Mouse (Mus musculus): ENCODE measurements around the gene Flad1. TPM values are rescaled to one million over a fixed set of nuclear protein-coding genes. Genes with fewer than 3 reads are reported as not detected.

The Flad1 gene
- polyA plus RNA-seq, 1 experiment from 2014 or later = 36.5 TPM

Other genes starting within 250 kb of the Flad1 start
- gene Clk2, start 247.1 kb downstream of the Flad1 start, polyA plus RNA-seq (2015; fragmentation: Nextera tagmentation; extraction: Ambion mirVana) = 22.4 and 26.7 TPM in 2 replicates
- gene Scamp3, start 234.4 kb downstream of the Flad1 start, polyA plus RNA-seq (2015; fragmentation: Nextera tagmentation; extraction: Ambion mirVana) = 144 and 146 TPM in 2 replicates
- 33.5 and 37.5 TPM in 2 replicates for gene Fam189b, start 228.7 kb downstream of the Flad1 start, polyA plus RNA-seq (2015; fragmentation: Nextera tagmentation; extraction: Ambion mirVana)
- gene Gba, start 208.9 kb downstream of the Flad1 start, polyA plus RNA-seq (2015; fragmentation: Nextera tagmentation; extraction: Ambion mirVana) = 50.3 and 51.0 TPM in 2 replicates
- 58.7 and 58.8 TPM in 2 replicates for gene Thbs3, start 196.7 kb downstream of the Flad1 start, polyA plus RNA-seq (2015; fragmentation: Nextera tagmentation; extraction: Ambion mirVana)
- gene Mtx1, start 184.8 kb downstream of the Flad1 start, polyA plus RNA-seq (2015; fragmentation: Nextera tagmentation; extraction: Ambion mirVana) = 159 and 161 TPM in 2 replicates
- 0.93 and 1.3 TPM in 2 replicates for gene Muc1, start 182.8 kb downstream of the Flad1 start, polyA plus RNA-seq (2015; fragmentation: Nextera tagmentation; extraction: Ambion mirVana)
- 177 and 185 TPM in 2 replicates for gene Krtcap2, start 165.9 kb downstream of the Flad1 start, polyA plus RNA-seq (2015; fragmentation: Nextera tagmentation; extraction: Ambion mirVana)
- gene Trim46, start 165.6 kb downstream of the Flad1 start, polyA plus RNA-seq (2015; fragmentation: Nextera tagmentation; extraction: Ambion mirVana) = 95.9 and 97.9 TPM in 2 replicates
- gene Dpm3, start 152.5 kb downstream of the Flad1 start, polyA plus RNA-seq (2015; fragmentation: Nextera tagmentation; extraction: Ambion mirVana) = 65.8 and 69.1 TPM in 2 replicates
- 31.4 and 37.5 TPM in 2 replicates for gene Slc50a1, start 141.3 kb downstream of the Flad1 start, polyA plus RNA-seq (2015; fragmentation: Nextera tagmentation; extraction: Ambion mirVana)
- 8.0 and 10.2 TPM in 2 replicates for gene Efna1, start 130.7 kb downstream of the Flad1 start, polyA plus RNA-seq (2015; fragmentation: Nextera tagmentation; extraction: Ambion mirVana)
- 40.5 and 43.0 TPM in 2 replicates for gene Efna3, start 88.9 kb downstream of the Flad1 start, polyA plus RNA-seq (2015; fragmentation: Nextera tagmentation; extraction: Ambion mirVana)
- 4.3 and 5.8 TPM in 2 replicates for gene Efna4, start 73.8 kb downstream of the Flad1 start, polyA plus RNA-seq (2015; fragmentation: Nextera tagmentation; extraction: Ambion mirVana)
- 59.5 and 62.2 TPM in 2 replicates for gene Adam15, start 61.9 kb downstream of the Flad1 start, polyA plus RNA-seq (2015; fragmentation: Nextera tagmentation; extraction: Ambion mirVana)
- gene Dcst2, start 49.9 kb downstream of the Flad1 start, polyA plus RNA-seq (2015; fragmentation: Nextera tagmentation; extraction: Ambion mirVana) = 0.14 and 0.17 TPM in 2 replicates
- 0.89 and 0.99 TPM in 2 replicates for gene Dcst1, start 46.6 kb downstream of the Flad1 start, polyA plus RNA-seq (2015; fragmentation: Nextera tagmentation; extraction: Ambion mirVana)
- gene Zbtb7b, start 17.1 kb downstream of the Flad1 start, polyA plus RNA-seq (2015; fragmentation: Nextera tagmentation; extraction: Ambion mirVana) = 0.59 and 0.64 TPM in 2 replicates
- 0.22 and 2.3 TPM in 2 replicates for gene Lenep, start 9.1 kb downstream of the Flad1 start, polyA plus RNA-seq (2015; fragmentation: Nextera tagmentation; extraction: Ambion mirVana)
- 86.7 and 91.2 TPM in 2 replicates for gene Cks1b, start 6.5 kb upstream of the Flad1 start, polyA plus RNA-seq (2015; fragmentation: Nextera tagmentation; extraction: Ambion mirVana)
- gene Shc1, start 6.6 kb upstream of the Flad1 start, polyA plus RNA-seq (2015; fragmentation: Nextera tagmentation; extraction: Ambion mirVana) = 17.2 and 19.8 TPM in 2 replicates
- gene Pygo2, start 18.3 kb upstream of the Flad1 start, polyA plus RNA-seq (2015; fragmentation: Nextera tagmentation; extraction: Ambion mirVana) = 44.0 and 45.6 TPM in 2 replicates
- gene Pbxip1, start 24.8 kb upstream of the Flad1 start, polyA plus RNA-seq (2015; fragmentation: Nextera tagmentation; extraction: Ambion mirVana) = 15.7 and 18.4 TPM in 2 replicates
- 123 and 132 TPM in 2 replicates for gene Pmvk, start 42.7 kb upstream of the Flad1 start, polyA plus RNA-seq (2015; fragmentation: Nextera tagmentation; extraction: Ambion mirVana)
- 8.5 and 8.7 TPM in 2 replicates for gene Kcnn3, start 108.3 kb upstream of the Flad1 start, polyA plus RNA-seq (2015; fragmentation: Nextera tagmentation; extraction: Ambion mirVana)

All from midbrain, embryonic 15.5 days (tissue).